Mouse (Mus musculus) spleen, postnatal 4 days (tissue): ENCODE data around the gene Psg29.

Experiments
- DNase-seq, 2 experiments: peaks; one replicate each; pipeline ENCODE4 v3.0.0; 2022; ENCODE audit warnings: low spot score in 2 of 2

Psg29 gene

DNA sequence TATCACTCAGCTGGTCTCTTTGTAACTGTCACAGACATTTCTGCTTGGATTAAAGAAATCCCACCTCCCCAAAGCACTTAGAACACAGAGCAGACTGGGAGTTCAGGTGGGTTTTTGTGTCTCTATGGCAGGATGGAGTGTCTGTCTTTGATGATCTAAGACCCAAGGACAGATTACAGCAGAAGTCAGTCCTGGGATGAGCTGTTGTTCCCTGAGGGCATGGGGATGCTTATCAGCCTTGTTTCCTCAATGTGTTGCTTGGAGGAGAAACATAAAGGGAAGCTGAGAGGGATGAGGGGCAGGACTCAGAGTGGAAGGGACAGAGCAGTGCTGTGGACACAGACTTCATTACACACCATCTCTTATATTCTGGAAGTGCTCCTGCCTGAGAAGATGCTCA, at the start of gene Psg29:
Gene Psg29, plus strand, starts transcription at position 301 of the 400 bp plus-strand sequence.
- no peak for DNase-seq

DNA sequence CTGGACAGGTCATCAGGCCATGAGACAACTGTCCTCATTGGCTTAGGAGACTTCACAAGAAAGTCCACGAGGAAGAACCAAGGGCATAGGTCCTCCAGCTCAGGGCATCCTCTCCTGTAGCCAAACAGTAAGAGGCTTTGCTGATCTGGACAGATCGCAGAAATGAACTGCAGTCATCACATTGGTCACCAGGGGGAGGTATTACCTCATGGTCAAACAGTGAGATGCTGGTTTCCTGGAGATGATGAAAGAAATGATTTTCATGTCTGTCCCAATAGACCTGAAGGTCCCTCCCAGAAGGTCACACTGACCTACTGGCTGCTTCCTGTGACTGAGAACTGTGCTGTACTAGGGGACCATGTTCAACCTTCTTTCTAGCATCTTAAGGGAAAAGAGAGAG, 47.6 kb upstream of the Psg29 start:
- DNase-seq: no peak

- no peak for DNase-seq
Measured at GRCm38 (mm10) chr7:17156885-17157677, 46.2 kb upstream of the Psg29 start.

GRCm38 (mm10) chr7:17159011-17159410, 44.3 kb upstream of the Psg29 start:
- no peak for DNase-seq

- no peak for DNase-seq
Measured at GRCm38 (mm10) chr7:17171827-17172226, 31.4 kb upstream of the Psg29 start.

DNA sequence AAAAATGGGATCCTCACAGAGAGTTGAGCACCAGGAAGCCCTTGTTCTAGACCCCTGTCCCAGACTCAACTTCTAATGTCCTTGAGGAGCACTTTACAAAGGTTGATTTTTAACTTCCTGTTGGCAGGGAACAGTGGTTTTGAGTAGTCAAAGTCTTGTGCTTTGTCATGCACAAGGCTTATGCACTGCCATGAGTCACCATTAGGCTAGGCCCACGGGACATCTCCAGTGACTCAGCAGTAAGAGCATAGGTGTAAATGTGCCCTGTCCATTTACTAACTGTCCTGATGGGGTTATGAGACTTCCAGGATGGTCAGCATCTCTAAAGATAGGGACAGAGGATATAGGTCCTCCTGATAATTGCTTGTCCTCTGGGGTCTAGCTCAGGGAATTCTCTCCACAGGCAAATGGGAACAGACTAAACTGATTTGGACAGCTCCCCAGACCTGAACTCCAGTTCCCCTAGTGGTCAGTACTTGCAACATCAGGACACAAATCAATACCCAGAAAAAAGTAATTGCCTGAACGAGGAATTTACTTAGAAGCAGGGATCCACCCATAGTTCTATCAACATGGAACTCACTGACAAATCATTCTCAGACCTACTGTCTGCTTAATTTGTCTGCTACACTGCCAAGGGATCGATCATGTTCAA, 2.4 kb downstream of the Psg29 start:
- no peak for DNase-seq
